Mouse (Mus musculus) right cerebral cortex, postnatal 10 days (tissue): ENCODE measurements around the gene Ttc23.

Experiments used
- DNase-seq, 2 experiments: peaks; one replicate each; pipeline ENCODE4 v3.0.0; 2021; ENCODE audit warnings: low spot score in 2 of 2

Gene Ttc23

DNA sequence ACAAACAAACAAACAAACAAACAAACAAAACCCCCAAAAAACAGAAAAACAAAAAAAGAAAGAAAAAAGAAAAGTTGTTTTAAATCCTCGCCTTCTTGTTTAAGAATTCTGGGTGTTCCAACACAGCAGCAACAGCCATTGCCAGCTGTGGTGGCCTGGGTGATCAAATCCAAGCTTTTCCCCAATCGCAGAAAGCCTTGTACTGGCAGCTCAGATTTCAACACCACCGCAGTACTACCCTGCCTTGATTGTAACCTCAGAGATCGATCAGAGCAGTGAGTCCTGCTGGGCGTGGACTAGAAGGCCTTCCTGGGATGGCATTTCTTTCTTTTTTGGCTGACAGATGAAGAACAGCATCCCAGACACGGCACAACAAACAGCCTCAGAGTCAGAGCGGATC, 48.7 kb downstream of the Ttc23 start:
- no peak for DNase-seq

DNA sequence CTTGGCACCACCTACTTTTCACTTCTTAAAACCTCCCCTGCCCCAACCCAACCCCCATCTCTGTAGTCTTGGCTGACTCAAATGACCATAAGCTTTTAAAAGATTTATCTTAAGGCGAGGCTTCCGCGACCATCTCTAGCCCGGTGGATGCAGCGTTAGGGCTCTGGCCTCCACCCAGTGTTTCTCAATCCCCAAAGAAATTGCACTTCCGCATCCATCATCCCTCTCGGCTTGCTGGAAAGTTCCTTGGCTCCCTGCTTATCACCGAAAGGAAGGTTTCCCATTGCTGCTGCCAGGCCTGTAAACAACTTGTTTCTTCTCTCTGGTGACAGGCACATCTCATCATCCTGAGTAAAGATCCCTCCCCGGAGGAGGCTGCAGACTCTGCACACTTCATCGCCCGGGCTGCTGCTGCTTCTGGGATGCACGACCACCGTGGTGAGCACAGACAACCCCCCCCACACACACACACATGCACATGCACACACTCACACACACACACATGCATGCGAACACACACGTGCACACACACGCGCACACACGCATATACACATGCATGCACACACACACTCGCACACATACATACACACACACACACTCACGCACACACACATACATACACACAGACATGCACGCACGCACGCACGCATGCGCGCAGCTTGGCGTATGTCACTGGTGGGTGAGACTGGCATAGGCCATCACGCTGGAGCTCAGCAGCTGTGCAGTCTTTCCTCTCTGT, 50.9 kb downstream of the Ttc23 start:
- DNase-seq, result no peak

DNA sequence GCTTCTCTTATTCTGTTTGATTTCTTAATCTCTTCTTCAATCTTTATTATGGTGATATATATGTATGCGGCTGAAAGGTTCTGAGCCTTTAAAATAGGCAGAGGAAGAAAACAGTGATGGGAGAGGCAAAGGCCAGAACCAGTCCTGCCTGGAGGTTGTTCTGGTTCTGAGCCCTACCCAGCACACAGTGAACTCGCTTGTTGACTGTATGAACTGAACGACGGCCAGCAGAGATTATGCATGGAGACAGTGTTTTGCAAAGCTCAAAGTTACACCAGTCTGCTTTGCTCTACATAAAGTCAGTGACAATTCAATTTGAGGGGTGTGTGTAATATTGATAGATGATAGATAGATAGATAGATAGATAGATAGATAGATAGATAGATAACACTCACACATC, 52.1 kb downstream of the Ttc23 start:
- no peak for DNase-seq

DNA sequence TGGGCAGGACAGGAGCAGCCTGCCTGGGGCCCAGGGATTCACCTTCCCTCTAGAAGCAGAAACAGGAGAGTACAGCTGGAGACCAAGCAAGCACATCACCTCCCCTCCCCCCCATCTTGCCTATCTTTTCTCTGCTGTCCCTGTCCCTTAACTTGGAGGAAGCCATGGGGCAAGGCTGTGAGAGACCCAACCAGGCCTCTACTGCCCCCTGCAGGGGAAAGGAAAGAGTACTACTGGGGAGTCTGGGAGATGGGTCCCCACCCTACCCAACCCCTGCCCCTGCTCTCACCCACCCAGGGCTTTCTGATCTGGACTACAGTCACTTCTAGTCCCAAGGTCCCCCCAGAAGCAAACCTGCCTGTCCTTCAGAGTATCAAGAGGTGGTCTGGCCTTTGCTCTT, 53.6 kb downstream of the Ttc23 start:
- DNase-seq, result no peak

DNA sequence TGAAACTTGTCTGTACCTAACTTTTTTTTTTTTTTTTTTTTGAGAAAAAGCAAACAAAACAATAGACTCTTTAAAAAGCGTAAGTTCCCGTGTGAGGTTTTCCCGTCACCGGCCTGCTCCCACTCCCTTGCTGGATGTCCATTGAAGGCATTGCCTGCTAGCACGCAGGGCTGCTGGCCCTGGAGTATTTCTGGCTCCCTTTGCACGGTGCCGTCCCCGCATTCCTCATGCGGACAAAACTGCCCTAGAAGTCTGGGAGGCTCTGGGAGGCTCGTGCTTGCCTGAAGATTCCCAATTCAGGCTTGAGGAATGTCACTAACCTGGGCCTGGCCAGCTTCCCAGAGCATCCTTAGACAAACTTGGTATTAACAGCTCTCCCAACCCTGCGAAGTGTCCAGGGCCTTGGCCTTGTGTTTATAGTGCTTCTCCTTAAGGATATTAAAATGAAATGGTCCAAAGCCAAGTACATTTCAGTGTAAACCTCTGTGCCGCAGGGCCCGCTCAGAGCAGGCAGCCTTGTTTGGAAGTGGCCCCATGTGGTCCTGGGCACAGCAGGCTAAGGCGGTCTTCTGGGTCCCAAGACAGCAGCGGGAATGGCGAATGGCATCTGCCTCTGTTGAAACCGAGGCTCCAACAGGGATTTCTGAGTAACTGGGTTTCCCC, 54.2 kb downstream of the Ttc23 start:
- no peak for DNase-seq

DNA sequence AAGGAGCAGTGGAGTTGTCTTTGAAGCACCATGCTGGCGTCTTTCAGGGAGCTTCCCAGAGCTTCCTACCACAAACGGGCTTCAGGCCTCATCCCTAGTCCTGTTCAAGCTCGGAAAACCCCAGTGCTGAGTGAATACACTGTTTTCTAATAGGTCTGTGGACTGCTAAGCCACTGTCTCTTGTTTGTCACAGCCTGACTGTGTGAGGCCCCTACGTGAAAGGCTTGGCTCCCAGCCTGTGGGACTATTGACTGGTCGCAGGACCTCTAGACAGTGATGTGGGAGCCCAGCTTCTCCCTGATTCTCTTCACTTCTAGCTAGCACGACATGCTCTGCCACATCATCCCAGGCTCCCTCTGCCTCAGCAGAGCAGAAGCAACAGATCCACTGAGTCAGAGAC, 61.0 kb downstream of the Ttc23 start:
- no peak for DNase-seq

DNA sequence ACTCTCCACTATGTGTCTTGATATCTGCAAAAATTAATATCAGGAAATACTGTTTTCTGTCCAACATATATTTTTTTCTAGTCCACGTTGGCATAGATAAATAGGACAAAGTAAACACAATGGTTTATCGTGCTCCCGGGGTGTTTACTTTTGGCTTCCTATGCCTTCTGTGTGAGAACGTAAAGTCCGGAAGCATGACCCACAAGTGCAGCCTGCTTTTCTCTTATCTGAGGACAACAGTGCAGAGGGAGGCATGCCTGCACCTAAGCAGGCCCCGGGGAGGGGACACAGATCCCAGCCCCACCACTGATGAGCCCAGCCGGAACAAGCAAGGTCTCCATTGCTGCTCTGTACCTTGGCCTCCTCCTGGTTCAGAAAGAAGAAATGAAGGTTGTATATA, 63.0 kb downstream of the Ttc23 start:
- DNase-seq, result no peak

DNA sequence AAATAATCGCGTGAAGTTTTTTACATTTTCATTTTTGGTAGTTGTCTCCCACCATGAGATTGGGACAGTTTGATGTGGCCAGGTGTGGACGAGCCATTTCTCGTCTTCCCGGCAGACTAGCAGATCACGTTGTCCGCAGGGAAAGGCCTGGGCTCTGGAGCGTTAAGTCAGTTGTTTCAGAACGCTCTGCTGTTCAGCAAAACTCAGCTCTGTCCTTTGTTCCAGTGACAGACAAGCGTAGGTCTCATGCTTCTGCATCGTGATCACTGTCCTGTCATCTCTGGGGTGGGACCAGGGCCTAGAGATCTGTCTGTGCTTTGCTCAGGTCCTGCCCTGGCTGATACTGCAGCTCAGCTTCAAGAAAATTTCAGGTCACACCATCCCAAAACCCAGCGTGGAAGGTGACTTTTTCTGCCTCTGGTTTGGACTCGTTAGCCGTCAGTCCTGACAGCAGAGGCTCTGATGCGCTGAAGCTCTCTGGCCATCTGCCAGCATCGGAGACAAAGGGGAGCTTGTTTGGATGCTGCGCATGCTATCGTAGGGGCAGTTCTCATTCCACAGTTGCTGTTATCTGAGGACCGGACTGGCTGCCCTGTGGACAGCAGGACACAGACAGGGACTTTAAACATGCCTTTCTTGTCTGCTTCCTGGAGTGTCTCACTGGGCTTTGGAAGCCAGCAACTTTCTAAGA, 66.8 kb downstream of the Ttc23 start:
- DNase-seq, result peak; percentile 64 to 76

DNA sequence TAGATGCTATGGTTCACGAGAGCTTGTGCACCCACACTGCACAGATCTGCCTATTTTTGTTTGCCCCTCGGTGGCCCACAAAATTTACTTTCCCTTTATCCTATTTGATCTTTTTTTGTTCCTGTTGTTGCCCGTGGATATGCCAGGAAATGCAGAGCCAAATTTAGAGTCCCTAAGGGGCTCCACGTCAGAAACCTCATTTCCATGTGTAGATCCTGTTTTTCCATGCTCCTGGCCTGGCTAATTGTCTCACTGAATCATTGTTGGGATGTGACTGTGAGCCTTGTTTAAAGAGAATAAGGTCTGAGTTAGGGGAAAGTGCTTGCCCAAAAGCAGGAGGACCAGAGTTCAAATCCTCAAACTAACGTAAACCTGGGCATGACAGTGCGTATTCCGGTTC, 68.0 kb downstream of the Ttc23 start:
- DNase-seq, result no peak

DNA sequence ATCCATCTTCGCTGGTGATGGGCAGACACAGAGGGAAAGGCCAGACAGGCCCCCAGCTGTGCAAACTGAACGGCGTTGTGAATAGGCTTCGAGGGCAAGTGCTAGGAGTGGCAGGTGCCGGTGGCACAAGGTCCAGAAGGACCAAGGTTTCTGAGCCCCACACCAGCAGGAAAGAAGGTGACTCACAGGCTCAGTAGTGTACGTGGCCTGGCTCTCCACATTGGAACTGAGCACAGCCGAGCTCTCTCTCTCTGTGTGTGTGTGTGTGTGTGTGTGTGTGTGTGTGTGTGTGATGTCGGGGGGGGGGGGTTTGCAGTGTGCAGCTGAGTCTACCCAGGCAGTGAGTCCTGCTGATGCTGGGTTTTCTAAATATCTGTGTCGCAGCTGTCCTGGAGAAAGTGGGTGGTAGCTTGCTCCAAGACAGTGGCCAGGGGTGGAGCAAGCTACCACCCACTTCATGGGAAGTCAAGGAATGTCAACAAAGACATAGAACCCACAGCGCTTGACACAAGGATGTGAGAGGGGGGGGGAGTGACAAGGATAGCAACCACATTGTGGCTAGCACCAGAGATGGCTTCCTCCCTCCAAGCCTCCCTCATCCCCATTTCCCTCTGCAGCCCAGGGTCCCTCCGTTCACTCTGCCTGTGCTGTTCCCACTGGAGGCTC, 69.1 kb downstream of the Ttc23 start:
- DNase-seq, result no peak

DNA sequence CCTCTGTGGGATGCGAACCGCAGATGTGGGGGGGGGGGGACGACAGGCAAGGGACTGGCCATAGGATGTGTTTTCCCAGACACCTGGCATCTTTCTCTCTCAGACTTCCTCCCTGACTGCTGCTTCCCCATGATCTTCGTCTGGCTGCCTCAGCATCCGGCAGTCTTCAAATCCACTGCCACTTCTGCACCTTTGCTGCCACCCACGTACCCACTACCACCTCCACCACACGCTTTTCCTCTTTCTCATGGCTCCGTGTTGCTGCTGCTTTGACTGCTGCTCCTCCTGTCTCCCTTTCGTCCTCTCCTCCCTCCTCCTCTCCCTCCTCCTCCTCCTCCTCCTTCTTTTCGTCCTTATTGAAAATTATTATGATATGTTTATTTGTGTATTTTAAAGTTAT, 69.7 kb downstream of the Ttc23 start:
- no peak for DNase-seq

DNA sequence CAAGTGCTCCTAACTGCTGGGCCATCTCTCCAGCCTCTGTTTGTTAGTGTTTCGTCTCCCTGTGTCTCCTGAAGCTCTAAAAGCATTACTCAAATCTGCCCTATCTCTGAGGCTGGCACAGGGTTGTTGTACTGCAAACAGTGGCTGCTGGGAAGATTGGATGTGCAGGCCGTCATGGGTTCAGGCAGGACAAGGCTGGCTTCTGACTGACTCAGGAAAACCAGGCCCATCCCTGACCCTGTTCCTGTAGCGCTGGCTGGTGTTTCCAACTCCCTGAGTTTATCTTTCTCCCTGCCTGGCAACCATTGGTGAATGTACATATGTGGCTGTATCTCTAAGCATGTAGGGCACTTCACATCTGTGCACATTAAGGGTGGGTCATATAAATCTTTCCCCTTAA, 70.3 kb downstream of the Ttc23 start:
- DNase-seq, result no peak

DNA sequence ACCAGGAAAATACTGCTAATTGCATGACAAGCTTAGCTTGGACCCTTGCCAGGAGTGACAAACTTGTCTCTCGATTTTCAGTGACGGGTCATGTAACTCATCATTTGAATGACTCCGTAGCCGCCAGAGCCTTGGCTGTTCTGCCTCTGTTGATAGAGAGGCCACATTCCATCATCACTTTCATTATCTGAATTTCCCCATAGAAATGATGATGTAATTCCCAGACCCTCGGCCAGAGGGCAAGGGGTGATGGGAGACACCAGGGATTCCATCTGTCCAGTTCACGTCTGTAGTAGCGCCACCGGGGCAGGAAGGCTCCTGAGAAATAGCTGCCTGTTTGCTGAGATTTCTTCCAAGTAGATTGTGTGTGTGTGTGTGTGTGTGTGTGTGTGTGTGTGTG, 71.6 kb downstream of the Ttc23 start:
- DNase-seq, result no peak

DNA sequence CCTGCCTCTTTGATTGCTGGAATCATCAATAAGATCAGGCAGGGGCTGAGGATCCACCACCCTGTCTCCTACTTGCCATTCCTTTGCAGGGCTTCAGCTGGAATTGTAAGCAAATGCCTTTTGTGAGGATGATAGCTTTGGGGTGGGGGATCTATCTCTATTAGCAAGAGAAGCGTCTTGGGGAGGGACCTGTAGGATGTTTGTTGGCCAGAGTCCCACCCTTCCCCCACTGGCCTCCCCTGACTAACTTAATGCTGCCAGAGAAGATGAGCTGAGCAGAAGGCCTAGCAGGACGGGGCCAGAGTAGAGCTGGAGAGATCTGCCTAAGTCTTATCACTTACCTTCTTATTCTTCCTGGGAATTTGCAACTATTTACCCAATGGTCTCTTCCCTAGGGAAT, 75.0 kb downstream of the Ttc23 start:
- no peak for DNase-seq

DNA sequence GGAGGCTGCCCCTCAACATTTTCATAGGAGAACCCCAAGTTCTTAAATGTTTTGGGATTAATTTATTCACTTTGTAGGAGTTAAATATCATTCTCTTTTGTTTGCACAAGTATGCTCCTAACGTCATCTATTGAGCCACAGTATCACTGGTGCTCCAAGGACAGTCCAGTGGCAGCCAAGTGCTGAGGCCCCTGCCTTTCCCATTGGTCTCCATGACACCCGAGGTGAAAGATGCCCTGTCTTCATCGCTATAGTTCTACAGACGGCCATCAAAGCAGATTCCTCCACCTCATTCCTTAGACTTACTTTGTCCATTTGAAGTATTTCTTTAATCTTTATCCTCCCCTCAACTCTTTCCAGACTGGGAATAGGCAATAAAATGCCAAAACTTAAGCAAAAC, 77.3 kb downstream of the Ttc23 start:
- DNase-seq, result no peak

DNA sequence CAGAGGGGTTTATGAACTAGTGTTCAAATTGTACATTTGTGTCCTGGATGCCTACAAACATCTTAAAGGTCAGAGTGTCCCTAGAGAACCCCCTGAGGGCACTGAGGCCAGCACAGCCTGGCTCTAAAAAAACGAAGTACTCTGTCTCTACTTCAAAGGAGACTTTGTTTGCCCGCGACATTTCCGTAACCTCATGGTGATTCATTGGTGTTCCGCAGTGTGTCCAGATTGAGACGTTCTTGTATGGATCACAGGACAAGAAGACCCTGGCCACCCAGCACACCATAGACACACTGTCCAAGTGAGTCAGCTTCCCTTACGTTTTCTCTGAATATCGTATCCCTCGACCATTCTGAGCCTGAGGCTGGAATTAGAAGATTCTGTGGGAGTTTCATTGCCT, 77.8 kb downstream of the Ttc23 start:
- DNase-seq, result no peak

DNA sequence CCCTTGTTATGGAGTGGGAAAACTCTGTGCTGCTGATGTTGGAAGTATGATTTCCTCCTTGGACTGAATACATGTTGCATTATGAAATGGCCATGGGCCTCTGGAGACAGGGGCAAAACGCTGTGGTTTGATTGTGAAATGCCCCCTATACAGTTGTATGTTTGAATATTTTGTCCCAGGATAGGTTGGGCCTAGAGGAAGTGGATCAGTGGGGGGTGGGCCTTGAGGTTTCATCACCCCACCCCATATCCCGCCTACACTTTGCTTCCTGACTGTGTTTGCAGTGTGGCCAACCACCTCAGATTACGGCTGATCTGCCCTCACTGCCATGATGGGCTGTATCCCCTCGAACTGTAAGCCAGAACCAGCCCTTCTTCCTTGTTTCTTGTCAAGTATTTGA, 81.0 kb downstream of the Ttc23 start:
- no peak for DNase-seq

DNA sequence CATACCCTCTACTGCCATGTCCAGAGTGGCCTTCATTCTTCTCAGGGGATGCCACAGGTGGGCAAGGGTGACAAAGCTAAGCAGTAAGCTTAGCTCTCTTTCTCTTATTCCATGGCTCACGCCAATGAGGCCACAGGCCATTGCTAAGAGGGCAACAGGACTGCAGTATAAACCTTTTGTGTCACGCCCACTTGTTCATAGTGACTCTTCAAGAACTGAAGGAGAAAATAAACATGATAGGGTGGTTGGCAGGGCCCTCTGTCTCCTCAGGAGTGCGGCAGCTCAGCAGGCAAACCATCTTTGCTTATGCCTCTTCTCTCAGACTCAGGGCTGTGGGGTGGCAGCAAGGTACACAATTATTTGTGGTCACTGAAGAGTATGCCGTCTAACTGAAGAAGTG, 81.6 kb downstream of the Ttc23 start:
- DNase-seq, result no peak

DNA sequence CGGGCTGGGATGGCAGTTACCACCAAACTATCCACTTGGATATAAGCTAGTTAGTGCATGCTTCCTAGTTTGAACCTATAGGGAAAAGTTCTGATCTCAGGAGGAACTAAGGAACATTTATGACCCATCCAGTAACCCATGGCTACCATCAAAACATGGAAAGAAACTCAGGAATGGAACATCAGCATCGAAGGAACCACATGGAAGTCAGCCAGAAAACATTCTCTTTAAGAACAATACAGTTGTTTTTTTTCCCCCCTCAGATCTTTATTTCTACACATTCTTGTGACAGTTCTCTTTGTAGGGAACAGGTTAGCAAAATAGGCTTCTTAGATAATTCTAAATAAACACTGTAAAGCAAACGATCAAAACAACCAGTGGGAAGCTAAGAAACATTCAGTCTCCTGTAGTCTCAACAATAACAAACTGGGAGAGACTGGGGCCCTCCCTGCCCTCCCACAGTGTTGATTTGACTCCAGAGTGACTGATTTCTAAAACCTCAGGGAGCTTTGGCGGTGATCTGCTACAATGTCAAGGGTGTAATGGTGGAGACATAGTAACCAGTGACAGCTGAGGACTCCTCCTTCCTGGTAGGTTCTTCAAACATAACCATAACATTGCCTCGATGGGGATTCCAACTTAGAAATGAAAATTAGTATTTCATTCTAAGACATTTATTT, 83.4 kb downstream of the Ttc23 start:
- no peak for DNase-seq

DNA sequence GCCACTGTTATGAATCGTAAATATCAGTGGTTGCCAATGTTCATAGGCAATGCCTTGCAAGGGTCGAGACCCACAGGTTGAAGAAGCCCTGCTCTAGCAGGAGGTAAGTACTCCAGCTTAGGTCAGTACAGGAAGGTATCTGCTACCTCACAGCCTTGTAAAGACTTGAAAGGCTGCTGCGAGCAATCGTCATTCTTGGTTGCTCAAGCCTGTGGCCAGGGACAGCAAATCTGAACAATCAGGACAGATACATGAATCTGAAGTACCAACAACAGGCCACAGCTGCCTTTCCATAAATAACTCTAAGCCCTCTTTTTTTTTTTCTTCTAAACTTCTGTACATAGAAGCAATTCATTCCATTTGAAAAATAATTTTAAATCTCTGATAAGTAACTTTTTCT, 85.1 kb downstream of the Ttc23 start:
- DNase-seq, result no peak

DNA sequence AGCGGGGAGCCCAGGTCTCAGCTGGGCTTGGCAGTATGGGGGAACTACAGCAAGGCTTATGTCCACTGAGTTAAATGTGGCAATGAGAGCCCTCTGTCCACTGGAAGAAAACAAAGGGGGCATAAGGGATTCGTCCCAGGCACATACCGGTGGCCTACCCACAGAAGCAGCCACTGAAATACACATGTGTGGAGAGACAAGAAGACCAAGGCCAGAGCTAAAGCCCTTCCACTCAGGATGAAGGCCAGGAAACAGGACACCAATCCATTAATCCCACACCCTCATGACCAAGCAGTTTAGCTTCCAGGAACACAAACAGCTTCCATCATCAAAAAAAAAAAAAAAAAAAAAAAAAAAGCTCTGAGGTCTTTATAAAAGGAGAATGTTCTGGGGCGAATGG, 93.2 kb downstream of the Ttc23 start:
- DNase-seq, result no peak

DNA sequence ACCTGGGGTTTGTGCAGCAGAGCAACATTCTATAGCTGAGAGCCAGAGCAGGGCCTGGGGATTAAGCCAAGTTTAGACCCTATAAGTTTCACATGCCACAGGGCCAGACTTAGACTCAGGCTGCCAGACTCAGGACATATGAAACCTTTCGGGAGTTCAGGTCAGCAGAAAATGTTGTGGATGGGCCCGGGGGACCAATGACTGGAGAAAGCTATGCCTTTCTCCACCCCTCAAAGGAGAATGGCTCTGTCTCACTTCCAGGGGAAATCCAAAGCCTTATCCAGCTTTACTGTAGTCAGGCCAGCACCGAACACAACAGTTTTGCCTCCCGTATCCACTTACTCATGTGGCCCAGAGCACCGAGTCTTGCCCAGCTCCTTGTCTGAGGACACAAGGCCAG, 93.6 kb downstream of the Ttc23 start:
- no peak for DNase-seq
